Mouse (Mus musculus) inflammation-experienced regulatory T-cells, adult 16 weeks (primary cell): ENCODE measurements around the gene Vmn2r117. TPM values are rescaled to one million over a fixed set of nuclear protein-coding genes. Genes with fewer than 3 reads are reported as not detected.

Experiments
- polyA plus RNA-seq: library from polyadenylated mRNA; unstranded; fragments of 100-300 nt; shearing (Covaris generic); gene quantifications from one replicate; pipeline ENCODE4 v1.2.1, GENCODE M21; 2017

Vmn2r117 gene
- polyA plus RNA-seq: not detected

GRCm38 (mm10) chr17:23479599-23479998 is at the start of gene Vmn2r117:
Gene Vmn2r117, minus strand, starts transcription at chr17:23479699.

Other genes with a start within 250 kb of the Vmn2r117 start
- 0.05 TPM for gene Vmn2r114, start 167.2 kb downstream of the Vmn2r117 start, polyA plus RNA-seq
- not detected for gene Vmn2r115, start 136.0 kb downstream of the Vmn2r117 start, polyA plus RNA-seq
- not detected for gene Vmn2r116, start 95.1 kb downstream of the Vmn2r117 start, polyA plus RNA-seq
- 18.8 TPM for gene Zfp213, start 84.5 kb upstream of the Vmn2r117 start, polyA plus RNA-seq
- gene Zfp13, start 119.8 kb upstream of the Vmn2r117 start, polyA plus RNA-seq: not detected
- 2.0 TPM for gene Zscan10, start 121.2 kb upstream of the Vmn2r117 start, polyA plus RNA-seq
- gene Mmp25, start 165.6 kb upstream of the Vmn2r117 start, polyA plus RNA-seq: 0.77 TPM
- gene Bicdl2, start 180.8 kb upstream of the Vmn2r117 start, polyA plus RNA-seq: not detected
- 68.4 TPM for gene Hcfc1r1, start 193.9 kb upstream of the Vmn2r117 start, polyA plus RNA-seq
- gene Thoc6, start 194.2 kb upstream of the Vmn2r117 start, polyA plus RNA-seq: 33.8 TPM
- gene Tnfrsf12a, start 197.8 kb upstream of the Vmn2r117 start, polyA plus RNA-seq: 9.2 TPM
- not detected for gene Cldn6, start 199.6 kb upstream of the Vmn2r117 start, polyA plus RNA-seq
- gene Cldn9, start 204.3 kb upstream of the Vmn2r117 start, polyA plus RNA-seq: not detected
- gene 1520401A03Rik, start 243.1 kb upstream of the Vmn2r117 start, polyA plus RNA-seq: not detected
- 28.6 TPM for gene Pkmyt1, start 246.6 kb upstream of the Vmn2r117 start, polyA plus RNA-seq